Mouse (Mus musculus) liver, postnatal 0 days (tissue): ENCODE measurements around the gene Rara.

Source experiments
- CTCF ChIP-seq: sonication (generic); IDR thresholded peaks from 2 replicates; pipeline ENCODE4 v1.5.1; 2016; ENCODE audit warnings: antibody characterized with exemption, low read depth
- EP300 ChIP-seq: IDR thresholded peaks from 2 replicates; pipeline ENCODE4 v1.6.1; 2016; ENCODE audit warnings: antibody characterized with exemption, low read depth, mild to moderate bottlenecking

DNA sequence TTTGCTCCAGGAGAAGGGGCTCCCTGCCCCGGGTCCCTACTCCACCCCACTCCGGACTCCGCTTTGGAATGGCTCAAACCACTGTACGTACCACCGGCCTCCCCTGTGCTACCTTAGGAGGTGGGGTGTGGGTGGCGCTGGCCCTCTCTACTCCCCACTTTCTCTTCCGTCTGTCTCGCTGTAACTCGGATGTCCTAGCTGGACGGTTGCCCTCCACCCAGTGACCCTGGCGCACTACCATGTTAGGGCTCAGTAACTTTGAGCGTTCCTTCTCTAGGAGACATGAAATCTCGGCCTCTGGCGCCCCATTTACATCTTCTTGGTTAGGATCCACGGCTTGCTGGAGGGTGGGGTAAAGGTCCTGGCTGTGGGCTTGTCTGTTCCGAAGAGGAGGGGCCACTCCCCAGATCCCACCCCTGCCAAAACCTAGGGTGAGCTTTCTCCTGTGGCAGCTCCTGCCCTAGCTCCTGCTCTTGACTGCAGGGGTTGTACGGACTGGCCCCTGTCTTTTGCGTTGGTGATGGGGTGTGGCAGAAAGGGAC, 33.5 kb downstream of the Rara start:
- no peak for TF ChIP-seq CTCF
- no peak for TF ChIP-seq EP300
